Mouse (Mus musculus) left cerebral cortex, postnatal 36 days (tissue): ENCODE results near the gene Opalin. TPM values are rescaled to one million over a fixed set of nuclear protein-coding genes. Genes with fewer than 3 reads are reported as not detected.
A peak's percentile ranks its signal among the peaks of the same experiment; 100 is the strongest.

ENCODE experiments used
- DNase-seq, 2 experiments: peaks; one replicate each; pipeline ENCODE4 v3.0.0; 2021 to 2022; ENCODE audit warnings: low spot score in 2 of 2, mixed read lengths in 1 of 2
- intact Hi-C: fragments of 180-260 bp; cut with DNase I; formaldehyde crosslinking; loops from one replicate; pipeline ENCODE4 v1.15.1; 2025
- total RNA-seq, 2 experiments: library from RNA; stranded (reverse); gene quantifications; 2 replicates each; pipeline ENCODE4 v1.2.3; 2021

Gene Opalin
- total RNA-seq, 2 experiments from 2014 or later: 7.7 to 18.0 TPM

- DNase-seq: no peak
- intact Hi-C loops: no loop called here
These were observed 50.4 kb downstream of the Opalin start for GRCm38 (mm10) chr19:41026551-41026950.

GRCm38 (mm10) chr19:41022244-41022643 is 54.7 kb downstream of the Opalin start:
- intact Hi-C loops: no loop called here
- peak in 1 of 2 experiments; percentile 20 for DNase-seq

- no peak for DNase-seq
- intact Hi-C loops: no loop called here
These were observed 56.4 kb downstream of the Opalin start for GRCm38 (mm10) chr19:41020537-41020936.

GRCm38 (mm10) chr19:41019164-41019675 is 57.7 kb downstream of the Opalin start:
- intact Hi-C loops: loop anchor here (10.0 kb wide), 2 partner anchors 124 to 264 kb away; partner anchors contain the start of gene Zfp518a
- DNase-seq: no peak

GRCm38 (mm10) chr19:41015951-41016716 is 60.8 kb downstream of the Opalin start:
- peak; percentile 33 to 53 for DNase-seq
- intact Hi-C loops: loop anchor here (2.0 to 10.0 kb wide), 3 partner anchors 53 to 261 kb away; partner anchors contain the start of gene Zfp518a

- intact Hi-C loops: loop anchor here (10.0 kb wide), 2 partner anchors 119 to 259 kb away; partner anchors contain the start of gene Zfp518a
- no peak for DNase-seq
These were observed 62.9 kb downstream of the Opalin start for GRCm38 (mm10) chr19:41014003-41014402.

GRCm38 (mm10) chr19:41013591-41013990 is 63.3 kb downstream of the Opalin start:
- DNase-seq: no peak
- intact Hi-C loops: loop anchor here (10.0 kb wide), 2 partner anchors 119 to 259 kb away; partner anchors contain the start of gene Zfp518a

Other genes with a start within 250 kb of the Opalin start
- gene Ccnj, start 245.8 kb downstream of the Opalin start, total RNA-seq: 1 to 10 TPM; 7.1 to 8.9 TPM
- gene Zfp518a, start 182.4 kb downstream of the Opalin start, total RNA-seq: 1 to 10 TPM; 7.9 to 8.0 TPM
- gene Blnk, start 82.6 kb downstream of the Opalin start, total RNA-seq: 10 to 100 TPM; 10.8 to 12.6 TPM
- not detected for gene Dntt, start 47.8 kb downstream of the Opalin start, total RNA-seq
- 1 to 10 TPM; 1.1 TPM for gene Tll2, start 129.7 kb upstream of the Opalin start, total RNA-seq
- 100 to 1,000 TPM; 128 to 130 TPM for gene Tm9sf3, start 186.9 kb upstream of the Opalin start, total RNA-seq